Mouse (Mus musculus): ENCODE measurements around the gene Fam102a.

DNA sequence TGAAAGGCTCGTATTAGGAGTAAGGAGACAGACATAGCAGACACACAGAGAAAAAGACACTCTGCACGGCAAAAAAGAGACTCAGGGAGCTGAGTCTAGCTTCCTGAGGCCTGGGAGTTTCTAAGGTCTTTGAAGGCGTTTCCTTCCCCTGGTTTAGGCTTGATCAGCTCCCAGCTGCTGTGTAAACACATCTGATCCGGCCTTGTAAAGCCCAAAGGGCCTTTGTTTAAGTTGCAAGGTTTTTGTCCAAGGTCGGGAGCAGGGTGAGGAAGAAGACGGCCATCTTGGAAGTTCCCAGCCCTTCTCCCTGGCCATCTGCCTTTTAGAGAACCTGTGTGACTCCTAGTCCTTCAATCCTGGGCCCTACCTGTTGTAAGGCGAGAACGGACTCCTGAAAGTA lies 25.2 kb upstream of the Fam102a start:
- TF ChIP-seq CEBPB (IDR thresholded peaks at IDR 0.05; ENCODE audit: low read depth) (no peak), CTCF (IDR thresholded peaks at IDR 0.05; ENCODE audit: control insufficient read depth, insufficient read depth, insufficient read length) (no peak)
